Comparison of ENCODE assay signal across 8 mouse cellular contexts in the genomic region with DNA sequence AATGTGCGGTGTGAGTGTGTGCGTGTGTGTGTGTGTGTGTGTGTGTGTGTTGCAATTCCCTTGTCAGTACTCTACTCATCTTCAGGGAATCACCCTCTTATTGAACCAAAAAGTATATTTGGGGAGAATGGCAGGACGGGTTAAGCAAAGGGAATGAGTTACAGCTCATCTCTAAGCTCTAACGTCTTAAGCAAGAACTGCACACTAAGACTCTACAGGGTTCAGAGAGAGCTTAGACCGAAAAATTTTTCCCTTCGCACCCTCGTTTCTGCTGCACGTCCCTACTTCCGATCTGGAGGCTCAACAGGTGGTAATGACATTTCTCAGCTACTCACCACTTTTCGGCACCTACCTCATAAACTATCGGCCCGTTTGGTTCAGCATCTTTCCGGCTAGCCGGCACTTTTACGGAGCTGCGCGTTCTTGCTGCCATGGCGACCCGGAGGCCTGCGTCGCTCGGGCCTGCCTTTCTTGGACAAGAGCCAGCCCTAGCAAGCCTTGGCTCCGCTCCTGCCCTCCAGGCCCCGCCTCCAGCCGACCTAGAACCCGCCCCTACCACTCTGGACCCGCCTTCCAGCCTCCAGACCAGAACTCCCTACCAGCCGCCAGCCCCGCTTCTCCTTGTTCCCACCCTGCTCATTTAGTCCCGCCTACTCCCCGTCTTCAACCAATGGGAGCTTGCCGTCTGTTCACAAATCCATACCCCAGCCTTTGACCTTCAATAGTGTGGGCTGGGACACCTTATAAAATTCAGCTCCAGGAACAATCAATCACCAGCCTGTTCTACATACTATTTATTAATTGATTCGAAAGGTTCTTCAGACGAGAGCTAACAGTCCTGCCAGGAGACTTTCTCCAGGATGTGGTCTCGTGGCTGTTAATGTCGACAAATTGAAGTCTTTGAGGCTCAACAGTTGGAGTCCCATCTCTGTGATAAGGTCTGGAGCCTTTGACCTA. TPM values are rescaled to one million over a fixed set of nuclear protein-coding genes. Genes with fewer than 3 reads are reported as not detected.
DNase-seq lines count a peak whose midpoint lies in the region; ATAC-seq and TF ChIP-seq lines count a peak whose summit lies in the region.

Gene Dixdc1 (minus strand): TSS at position 604 of the 957 bp plus-strand sequence.

- no peak for TF ChIP-seq CTCF in layer of hippocampus, adult 2 months (conservative IDR thresholded peaks at IDR 0.05)
- no peak for TF ChIP-seq CTCF in lung, adult 2 months (IDR thresholded peaks at IDR 0.05; ENCODE audit: insufficient read depth, low read length)
- TF ChIP-seq CTCF in olfactory bulb, adult 2 months (IDR thresholded peaks at IDR 0.05; ENCODE audit: insufficient read depth, low read depth, low read length) = no peak

- TF ChIP-seq POLR2A in lung, adult 2 months (IDR thresholded peaks at IDR 0.05; ENCODE audit: borderline replicate concordance, extremely low read depth, low read depth, low read length) = peak; percentile 3; the same call in 1 of the 2 replicates
- no peak for TF ChIP-seq POLR2A in olfactory bulb, adult 2 months (IDR thresholded peaks at IDR 0.05; ENCODE audit: insufficient read depth, low read depth, low read length)

- 12% methylated on average over 36 of the region's 36 CpGs for WGBS in forebrain, embryonic 16.5 days
- WGBS in lung, adult 2 months = 11% methylated on average over 36 of the region's 36 CpGs
- WGBS in olfactory bulb, adult 2 months = 9% methylated on average over 36 of the region's 36 CpGs

- peak; percentile 94 for ATAC-seq in forebrain, embryonic 16.5 days

- peak within 1 kb of the TSS; percentile 33 to 47 for H3K4me3 ChIP-seq in ES-E14 (ENCODE audit: insufficient read depth in 1 of 2, low read depth in 1 of 2, low read length in 2 of 2, poor library complexity in 1 of 2, severe bottlenecking in 1 of 2)
- peak within 1 kb of the TSS; percentile 36 for H3K4me3 ChIP-seq in forebrain, embryonic 16.5 days (replicated peaks; ENCODE audit: low read length)
- peak within 1 kb of the TSS; percentile 60 for H3K4me3 ChIP-seq in layer of hippocampus, adult 2 months
- peak within 1 kb of the TSS; percentile 40 for H3K4me3 ChIP-seq in lung, adult 2 months (replicated peaks; ENCODE audit: extremely low read depth, low read depth, low read length)
- peak within 1 kb of the TSS; percentile 49 for H3K4me3 ChIP-seq in olfactory bulb, adult 2 months (ENCODE audit: insufficient read depth, low read depth, low read length)

- in situ Hi-C loops in ES-E14 (cut with MboI; ENCODE audit: low sequenced_read_pairs in 2 of 2, unreplicated experiment in 2 of 2) = no loop called here

- H3K36me3 ChIP-seq in ES-E14 (ENCODE audit: control insufficient read depth, insufficient read depth, low read length, poor library complexity, severe bottlenecking) = peaks cover 2% of the 10 kb centered on the region; the same call in 1 of the 2 replicates
- no peaks in the 10 kb centered on the region for H3K36me3 ChIP-seq in forebrain, embryonic 16.5 days (ENCODE audit: control insufficient read depth, insufficient read depth)

- H3K9ac ChIP-seq in ES-E14 (ENCODE audit: insufficient read depth, low read depth, low read length, poor library complexity, severe bottlenecking) = no peak within 1 kb of the TSS
- no peak within 1 kb of the TSS for H3K9ac ChIP-seq in forebrain, embryonic 16.5 days (replicated peaks; ENCODE audit: low read depth, low read length)

- intact Hi-C loops in heart, postnatal 36 days (cut with DNase I) = loop anchor here (5.0 kb wide), 1 partner anchor 42 kb away; no protein-coding TSS in a partner anchor

- no peaks in the 10 kb centered on the region for H3K9me3 ChIP-seq in ES-E14 (ENCODE audit: control insufficient read depth, insufficient read depth, low read depth, low read length)
- no peaks in the 10 kb centered on the region for H3K9me3 ChIP-seq in forebrain, embryonic 16.5 days (ENCODE audit: control insufficient read depth, low read length)

- no peak within 1 kb of the TSS for H3K27ac ChIP-seq in ES-E14 (ENCODE audit: insufficient read depth, low read depth, low read length, poor library complexity, severe bottlenecking)
- H3K27ac ChIP-seq in forebrain, embryonic 16.5 days (ENCODE audit: low read length) = no peak within 1 kb of the TSS
- peak within 1 kb of the TSS; percentile 71 for H3K27ac ChIP-seq in layer of hippocampus, adult 2 months
- no peak within 1 kb of the TSS for H3K27ac ChIP-seq in olfactory bulb, adult 2 months (ENCODE audit: insufficient read depth, low read depth, low read length)

- H3K4me2 ChIP-seq in forebrain, embryonic 16.5 days (ENCODE audit: low read length) = peak within 1 kb of the TSS; percentile 53

- DNase-seq in ES-E14 (ENCODE audit: low read depth, low spot score) = peak; percentile 97
- DNase-seq in cerebellum, adult 18-20 months = peak; percentile 82 to 84
- DNase-seq in heart, postnatal 36 days = peak; percentile 93 to 94
- DNase-seq in layer of hippocampus, adult 2 months (ENCODE audit: low spot score in 2 of 2) = peak; percentile 91 to 93
- DNase-seq in lung, adult 2 months = peak; percentile 96
- peak; percentile 67 to 80 for DNase-seq in thymus, adult 18-20 months

- H3K27me3 ChIP-seq in forebrain, embryonic 16.5 days (replicated peaks; ENCODE audit: control insufficient read depth, insufficient read depth, low read length) = no peaks in the 10 kb centered on the region

- H3K4me1 ChIP-seq in ES-E14 (ENCODE audit: control insufficient read depth in 2 of 2, insufficient read depth in 2 of 2, low read length in 2 of 2, poor library complexity in 1 of 2) = peaks cover 1 to 13% of the 10 kb centered on the region in 2 experiments; a peak in 2 of 4 replicates
- H3K4me1 ChIP-seq in forebrain, embryonic 16.5 days (replicated peaks; ENCODE audit: control insufficient read depth, insufficient read depth, low read length) = peaks cover 10% of the 10 kb centered on the region
- H3K4me1 ChIP-seq in lung, adult 2 months (ENCODE audit: control insufficient read depth, insufficient read depth, low read length) = peaks cover 5% of the 10 kb centered on the region; the same call in 1 of the 2 replicates
- peaks cover 4% of the 10 kb centered on the region; the same call in 1 of the 2 replicates for H3K4me1 ChIP-seq in olfactory bulb, adult 2 months (ENCODE audit: control insufficient read depth, insufficient read depth, low read length)

TF ChIP-seq in ES-E14, 5 proteins besides CTCF, POLR2A, EP300 and RAD21:
- TF ChIP-seq ZNF384 (IDR thresholded peaks at IDR 0.05; ENCODE audit: low read depth, low read length) = no peak
- no peak for TF ChIP-seq HCFC1 (IDR thresholded peaks at IDR 0.05; ENCODE audit: borderline replicate concordance, insufficient read depth, low read length)
- no peak for TF ChIP-seq CHD2 (IDR thresholded peaks at IDR 0.05; ENCODE audit: low read depth, low read length)

RNA-seq across cellular contexts. Expression of gene Dixdc1, which starts in this region (rescaled TPM):
- 4.1 and 6.4 TPM in 2 replicates for total RNA-seq in ES-E14 (2012; rRNA removed)
- 28.5 and 29.7 TPM in 2 replicates for polyA plus RNA-seq in forebrain, embryonic 16.5 days (2015; fragmentation: Nextera tagmentation; extraction: Ambion mirVana)
- 1 to 10 TPM; 4.2 to 7.4 TPM for total RNA-seq in heart, postnatal 36 days (2021)
- 10 to 100 TPM; 80.1 to 87.4 TPM for total RNA-seq in layer of hippocampus, adult 2 months (2021)
- polyA plus RNA-seq in lung, adult 2 months (2012; rRNA removed) = 7.1 and 9.9 TPM in 2 replicates
- polyA plus RNA-seq in olfactory bulb, adult 2 months (2012; ENCODE audit: insufficient read depth, insufficient read length, low replicate concordance, missing spikeins) = not detected in 2 replicates

Comparison
In these comparisons a context has a peak if more than half of its experiments do, and no peak if none do; other contexts are left out.
1. RNA of gene Dixdc1 (total RNA-seq): 80.1 to 87.4 TPM in layer of hippocampus, adult 2 months; 4.2 to 7.4 TPM in heart, postnatal 36 days and 4.1 to 6.4 TPM in ES-E14; every median in the first group is over 4 times any median in the second.
2. Peak in every context shown above with its lines, with median percentiles within 50 percentile points of each other: DNase-seq and H3K4me3 ChIP-seq.